In the genomic region with DNA sequence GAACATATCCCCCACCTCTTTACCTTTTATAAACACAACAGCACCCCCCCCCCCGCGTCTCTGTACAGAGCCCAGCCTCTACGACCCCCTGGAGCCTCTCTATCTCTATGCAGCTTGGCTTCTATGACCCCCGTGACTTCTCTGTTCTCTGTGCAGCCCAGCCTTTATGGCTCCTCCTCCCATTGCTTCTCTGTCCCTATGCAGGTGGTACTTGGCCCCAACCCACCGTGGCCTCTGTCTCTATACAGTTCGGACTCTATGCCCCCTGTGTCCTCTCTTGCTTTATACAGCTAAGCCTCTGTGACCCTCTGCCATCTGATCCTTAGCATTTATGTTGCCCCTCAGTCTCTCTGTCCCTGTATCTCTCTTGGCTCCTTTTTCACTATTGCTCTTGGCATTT, we compare ENCODE assay signal across 8 mouse cellular contexts. TPM values are rescaled to one million over a fixed set of nuclear protein-coding genes. Genes with fewer than 3 reads are reported as not detected.
DNase-seq lines count a peak whose midpoint lies in the region; ATAC-seq lines count a peak whose summit lies in the region.

No protein-coding gene starts in this region.

- no peaks in the 10 kb centered on the region for H3K27me3 ChIP-seq in heart, embryonic 15.5 days
- no peaks in the 10 kb centered on the region for H3K27me3 ChIP-seq in hindbrain, embryonic 13.5 days
- H3K27me3 ChIP-seq in midbrain, embryonic 12.5 days = no peaks in the 10 kb centered on the region; the same call in 1 of the 2 replicates

- H3K9ac ChIP-seq in heart, embryonic 15.5 days = no peak overlapping the region
- H3K9ac ChIP-seq in hindbrain, embryonic 13.5 days = no peak overlapping the region
- H3K9ac ChIP-seq in midbrain, embryonic 12.5 days (replicated peaks) = no peak overlapping the region

- peak overlapping the region; percentile 72; the same call in 1 of the 2 replicates for H3K4me2 ChIP-seq in heart, embryonic 15.5 days
- H3K4me2 ChIP-seq in hindbrain, embryonic 13.5 days = no peak overlapping the region
- peak overlapping the region; percentile 54; the same call in 1 of the 2 replicates for H3K4me2 ChIP-seq in midbrain, embryonic 12.5 days (replicated peaks)

- H3K27ac ChIP-seq in heart, embryonic 15.5 days = no peak overlapping the region
- peak overlapping the region; percentile 23; the same call in 1 of the 2 replicates for H3K27ac ChIP-seq in hindbrain, embryonic 13.5 days
- H3K27ac ChIP-seq in midbrain, embryonic 12.5 days (replicated peaks) = peak overlapping the region; percentile 92

- 36% methylated on average over 6 of the region's 6 CpGs for WGBS in heart, embryonic 15.5 days
- WGBS in hindbrain, embryonic 13.5 days = 23% methylated on average over 6 of the region's 6 CpGs
- WGBS in midbrain, embryonic 12.5 days = 26% methylated on average over 6 of the region's 6 CpGs

- no peak for DNase-seq in heart, postnatal 36 days
- peak; percentile 8 for DNase-seq in R1 (ENCODE audit: low read depth, low spot score)
- DNase-seq in ovary, postnatal 14 days (ENCODE audit: low spot score) = no peak
- no peak for DNase-seq in kidney, adult 9 months

- H3K9me3 ChIP-seq in heart, embryonic 15.5 days (replicated peaks) = no peaks in the 10 kb centered on the region
- H3K9me3 ChIP-seq in hindbrain, embryonic 13.5 days = no peaks in the 10 kb centered on the region
- H3K9me3 ChIP-seq in midbrain, embryonic 12.5 days = no peaks in the 10 kb centered on the region

- intact Hi-C loops in heart, postnatal 36 days (cut with DNase I) = no loop called here

- ATAC-seq in heart, embryonic 15.5 days (replicated peaks; ENCODE audit: insufficient number of reproducible peaks, insufficient read depth, low FRiP score, low read depth) = no peak
- no peak; the same call in 1 of the 2 replicates for ATAC-seq in hindbrain, embryonic 13.5 days (ENCODE audit: low FRiP score)
- ATAC-seq in midbrain, embryonic 12.5 days (ENCODE audit: low FRiP score, low read depth) = peak; percentile 3; the same call in 1 of the 2 replicates
- no peak for ATAC-seq in megakaryocyte, adult 5-6 weeks (ENCODE audit: poor library complexity, severe bottlenecking)

- no peak overlapping the region for H3K4me3 ChIP-seq in heart, embryonic 15.5 days
- H3K4me3 ChIP-seq in hindbrain, embryonic 13.5 days = no peak overlapping the region
- H3K4me3 ChIP-seq in midbrain, embryonic 12.5 days = no peak overlapping the region

- H3K36me3 ChIP-seq in heart, embryonic 15.5 days = no peaks in the 10 kb centered on the region
- H3K36me3 ChIP-seq in hindbrain, embryonic 13.5 days = no peaks in the 10 kb centered on the region
- H3K36me3 ChIP-seq in midbrain, embryonic 12.5 days = no peaks in the 10 kb centered on the region

- no peaks in the 10 kb centered on the region for H3K4me1 ChIP-seq in heart, embryonic 15.5 days (replicated peaks)
- H3K4me1 ChIP-seq in hindbrain, embryonic 13.5 days (replicated peaks) = no peaks in the 10 kb centered on the region
- H3K4me1 ChIP-seq in midbrain, embryonic 12.5 days = 0 out of 2 replicates have a peak, but pooled peaks cover 3% of the 10 kb centered on the region

RNA-seq across cellular contexts. Expression of gene Las1l, which starts 12.4 kb away (rescaled TPM):
- 49.7 and 54.8 TPM in 2 replicates for polyA plus RNA-seq in heart, embryonic 15.5 days (2015; fragmentation: Nextera tagmentation; extraction: Ambion mirVana)
- total RNA-seq in heart, postnatal 36 days (2021) = 10 to 100 TPM; 37.1 to 42.0 TPM
- 97.7 and 105 TPM in 2 replicates for polyA plus RNA-seq in hindbrain, embryonic 13.5 days (2015; fragmentation: Nextera tagmentation; extraction: Ambion mirVana)
- 69.1 and 70.7 TPM in 2 replicates for polyA plus RNA-seq in midbrain, embryonic 12.5 days (2016; fragmentation: Nextera tagmentation; extraction: Ambion mirVana)
- 8.5 and 9.7 TPM in 2 replicates for total RNA-seq in megakaryocyte, adult 5-6 weeks (2015)
- 11.4 and 12.0 TPM in 2 replicates for total RNA-seq in megakaryocyte, adult 5-6 weeks (2017)
